In genomic region chr10:19188082-19188742, GRCm38 (mm10) we compare ENCODE assay signal across 9 mouse cellular contexts.
DNase-seq lines count a peak whose midpoint lies in the region; ATAC-seq and TF ChIP-seq lines count a peak whose summit lies in the region.
"Had no signal": no experiment of that assay in that cellular context is flagged by ENCODE, and none has a peak within 500 bp of the region (broad histone marks: within the 10 kb centered on the region; RNA-seq: fewer than 3 reads in every experiment).

No protein-coding gene starts in this region.

- no peaks in the 10 kb centered on the region for H3K4me1 ChIP-seq in kidney, embryonic 14.5 days (ENCODE audit: control insufficient read depth, insufficient read depth, low read length)
- peaks cover 3% of the 10 kb centered on the region; the same call in 1 of the 2 replicates for H3K4me1 ChIP-seq in kidney, adult 2 months (ENCODE audit: control insufficient read depth, insufficient read depth, low read length)
- peaks cover 13% of the 10 kb centered on the region for H3K4me1 ChIP-seq in hindbrain, embryonic 10.5 days (replicated peaks)
- H3K4me1 ChIP-seq in midbrain, embryonic 12.5 days: peaks cover 12% of the 10 kb centered on the region

- H3K27ac ChIP-seq in kidney, embryonic 14.5 days (ENCODE audit: low read depth, low read length): no peak overlapping the region
- H3K27ac ChIP-seq in kidney, adult 2 months (ENCODE audit: insufficient read depth, low read depth, low read length): no peak overlapping the region
- H3K27ac ChIP-seq in hindbrain, embryonic 10.5 days: peak overlapping the region; percentile 45; the same call in 1 of the 2 replicates
- no peak overlapping the region for H3K27ac ChIP-seq in midbrain, embryonic 12.5 days (replicated peaks)
- H3K27ac ChIP-seq: macrophage had no signal

- no peaks in the 10 kb centered on the region for H3K36me3 ChIP-seq in kidney, embryonic 14.5 days (ENCODE audit: control insufficient read depth, insufficient read depth, low read length)
- no peaks in the 10 kb centered on the region for H3K36me3 ChIP-seq in kidney, adult 2 months (ENCODE audit: control insufficient read depth, insufficient read depth, low read length)
- no peaks in the 10 kb centered on the region for H3K36me3 ChIP-seq in hindbrain, embryonic 10.5 days
- no peaks in the 10 kb centered on the region for H3K36me3 ChIP-seq in midbrain, embryonic 12.5 days

- TF ChIP-seq CTCF in kidney, adult 2 months (conservative IDR thresholded peaks at IDR 0.05; ENCODE audit: insufficient read depth, insufficient read length, low read depth, low read length): no peak

- no peak for DNase-seq in kidney, adult 2 months
- DNase-seq in Muller cell, postnatal 12 days (ENCODE audit: inconsistent ontology term): peak; percentile 39
- DNase-seq in hindbrain, embryonic 10.5 days (ENCODE audit: low spot score): peak; percentile 19
- DNase-seq in thymus, postnatal 36 days: peak; percentile 76 to 85
- no peak for DNase-seq in adrenal gland, adult 18-20 months (ENCODE audit: low spot score in 2 of 2)
- no peak for DNase-seq in layer of hippocampus, adult 9-10 months (ENCODE audit: low spot score)

- WGBS in kidney, embryonic 14.5 days: 14% methylated on average over 13 of the region's 13 CpGs
- 16% methylated on average over 13 of the region's 13 CpGs for WGBS in kidney, adult 2 months
- WGBS in hindbrain, embryonic 10.5 days: 24% methylated on average over 13 of the region's 13 CpGs
- WGBS in midbrain, embryonic 12.5 days: 21% methylated on average over 13 of the region's 13 CpGs

- no peak overlapping the region; the same call in 1 of the 2 replicates for H3K9ac ChIP-seq in kidney, embryonic 14.5 days (ENCODE audit: low read depth, low read length)
- H3K9ac ChIP-seq in midbrain, embryonic 12.5 days (replicated peaks): no peak overlapping the region; the same call in 1 of the 2 replicates

- H3K4me3 ChIP-seq in kidney, embryonic 14.5 days (ENCODE audit: low read length): peak overlapping the region; percentile 26
- H3K4me3 ChIP-seq in kidney, adult 2 months (ENCODE audit: insufficient read depth, low read depth, low read length): no peak overlapping the region
- H3K4me3 ChIP-seq in hindbrain, embryonic 10.5 days: peak overlapping the region; percentile 33
- peak overlapping the region; percentile 21 for H3K4me3 ChIP-seq in midbrain, embryonic 12.5 days

- H3K4me2 ChIP-seq in kidney, embryonic 14.5 days (replicated peaks; ENCODE audit: low read depth, low read length): peak overlapping the region; percentile 41
- peak overlapping the region; percentile 47 for H3K4me2 ChIP-seq in midbrain, embryonic 12.5 days (replicated peaks)

- TF ChIP-seq POLR2A in kidney, adult 2 months (IDR thresholded peaks at IDR 0.05; ENCODE audit: low read depth, low read length): no peak

- H3K27me3 ChIP-seq in kidney, embryonic 14.5 days (ENCODE audit: control insufficient read depth, insufficient read depth, low read length): peaks cover 11% of the 10 kb centered on the region
- no peaks in the 10 kb centered on the region for H3K27me3 ChIP-seq in kidney, adult 2 months (replicated peaks; ENCODE audit: control insufficient read depth, insufficient read depth, low read length)
- peaks cover 22% of the 10 kb centered on the region for H3K27me3 ChIP-seq in hindbrain, embryonic 10.5 days (ENCODE audit: insufficient read depth, poor library complexity, severe bottlenecking)
- peaks cover 15% of the 10 kb centered on the region for H3K27me3 ChIP-seq in midbrain, embryonic 12.5 days

- H3K9me3 ChIP-seq in kidney, embryonic 14.5 days (ENCODE audit: control insufficient read depth, low read length): no peaks in the 10 kb centered on the region
- no peaks in the 10 kb centered on the region for H3K9me3 ChIP-seq in hindbrain, embryonic 10.5 days
- no peaks in the 10 kb centered on the region for H3K9me3 ChIP-seq in midbrain, embryonic 12.5 days

- ATAC-seq in kidney, embryonic 14.5 days (ENCODE audit: low FRiP score, low TSS enrichment): peak; percentile 74
- peak; percentile 43; the same call in 1 of the 2 replicates for ATAC-seq in midbrain, embryonic 12.5 days (ENCODE audit: low FRiP score, low read depth)

Comparison
In these comparisons a context has a peak if more than half of its experiments do, and no peak if none do; other contexts are left out.
1. DNase-seq: peak in Muller cell, postnatal 12 days (single experiment), hindbrain, embryonic 10.5 days (single experiment) and thymus, postnatal 36 days (2 of 2); none in kidney, adult 2 months (single experiment), adrenal gland, adult 18-20 months (0 of 2) and layer of hippocampus, adult 9-10 months (single experiment).